Mouse (Mus musculus) mouse trophoblast stem cell (cell line): Measurements from ENCODE around the gene Myocos.

Experiments used
- in situ Hi-C, 2 experiments: fragments of 300-500 bp; cut with MseI, MboI; formaldehyde crosslinking; loops; 2 replicates in 1 of 2; 3 replicates in 1 of 2; pipeline ENCODE4 v1.15.1; 2025

Gene Myocos

DNA sequence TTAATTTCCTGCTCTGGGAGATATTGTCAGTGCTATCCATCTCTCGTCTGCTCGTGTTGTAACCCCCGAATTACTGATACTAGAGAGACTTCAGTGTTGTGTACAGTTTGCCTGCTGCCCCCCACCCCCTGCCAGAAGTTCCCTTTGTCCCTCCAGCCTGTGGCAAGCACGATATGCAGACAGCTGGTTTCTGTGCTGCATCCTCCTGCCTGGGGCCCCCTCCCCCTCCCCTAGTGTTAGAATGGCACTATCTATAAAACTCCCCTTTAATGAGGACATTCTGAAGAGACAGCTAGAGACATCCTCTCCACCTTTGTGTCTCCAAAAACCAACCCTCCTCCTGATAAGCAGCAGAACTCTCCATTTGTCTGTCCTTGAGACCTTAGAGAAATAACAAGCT lies 34.1 kb downstream of the Myocos start:
- in situ Hi-C loops = no loop called here

DNA sequence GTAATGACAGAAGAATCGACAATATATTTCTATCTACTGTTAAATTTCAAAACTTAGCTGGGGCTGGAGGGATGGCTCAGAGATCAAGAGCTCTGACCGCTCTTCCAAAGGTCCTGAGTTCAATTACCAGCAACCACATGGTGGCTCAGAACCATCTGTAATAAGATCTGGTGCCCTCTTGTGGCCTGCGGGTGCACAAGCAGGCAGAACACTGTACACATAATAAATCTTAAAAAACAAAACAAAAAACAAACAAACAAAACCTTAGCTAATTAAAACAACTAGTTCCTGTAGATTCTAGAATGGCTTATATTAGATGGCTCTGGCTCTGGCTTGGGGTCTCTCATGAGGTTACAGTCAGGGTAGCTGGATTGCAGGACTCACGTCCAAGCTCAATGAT lies 37.5 kb downstream of the Myocos start:
- in situ Hi-C loops = no loop called here

DNA sequence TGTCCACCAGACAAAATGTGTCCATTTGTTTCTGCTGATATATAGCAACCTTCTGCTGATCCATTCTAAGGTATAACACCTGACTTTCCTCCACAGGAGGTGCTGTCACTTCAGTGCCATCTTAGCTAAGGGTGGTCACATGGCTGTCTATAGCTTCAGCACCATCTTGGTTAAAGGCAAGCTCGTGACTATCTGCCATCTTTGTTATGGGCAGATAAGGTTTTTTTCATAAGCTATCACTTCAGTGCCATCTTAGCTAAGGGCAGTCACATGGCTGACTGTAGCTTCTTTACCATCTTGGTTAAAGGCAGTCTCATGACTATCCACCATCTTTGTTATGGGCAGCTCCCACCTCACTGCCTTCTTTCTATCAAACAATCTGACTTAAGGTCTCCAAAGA lies 42.5 kb downstream of the Myocos start:
- in situ Hi-C loops = no loop called here

DNA sequence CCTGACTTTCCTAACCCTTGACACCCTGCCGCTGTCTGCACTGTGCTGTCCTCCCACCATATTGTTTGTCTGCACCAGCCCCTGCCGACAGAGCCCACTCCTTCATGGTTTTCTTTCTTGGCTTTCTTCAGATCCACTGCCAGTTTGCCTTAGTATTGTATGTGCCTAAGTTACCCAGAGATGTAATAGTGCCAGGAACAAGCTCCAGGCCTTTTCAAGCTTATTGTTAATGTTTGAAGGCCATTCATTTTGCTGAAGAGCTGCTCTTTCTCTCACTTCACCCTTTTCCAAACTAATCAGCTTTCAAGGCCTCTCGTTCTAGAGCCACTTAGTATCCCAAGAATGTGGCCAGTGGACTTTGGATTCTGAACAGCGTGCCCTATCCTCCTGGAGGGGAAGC lies 46.8 kb downstream of the Myocos start:
- in situ Hi-C loops = no loop called here

- in situ Hi-C loops = no loop called here
These were observed 48.3 kb downstream of the Myocos start for GRCm38 (mm10) chr1:162609633-162610250.

GRCm38 (mm10) chr1:162608127-162608526 lies 49.9 kb downstream of the Myocos start:
- in situ Hi-C loops = no loop called here

DNA sequence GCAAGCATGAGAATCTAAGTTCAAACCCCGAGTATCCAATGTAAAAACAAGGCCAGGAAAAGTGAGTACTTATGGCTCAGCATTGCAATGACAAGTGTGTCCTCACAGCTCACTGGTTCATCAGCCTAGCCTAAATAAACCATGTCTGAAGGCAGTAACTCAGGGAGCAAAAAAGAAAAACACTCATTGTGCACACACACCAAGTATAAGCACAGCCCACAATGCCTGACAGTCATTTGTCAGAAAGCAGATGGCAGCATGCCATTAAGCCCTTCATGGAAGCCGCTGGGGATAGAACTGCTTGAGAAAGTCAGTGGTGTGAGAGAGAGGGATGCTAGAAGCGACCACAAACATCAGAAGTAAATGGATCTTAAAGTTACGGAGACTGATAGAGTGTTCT lies 56.7 kb downstream of the Myocos start:
- in situ Hi-C loops = no loop called here

- in situ Hi-C loops = no loop called here
These were observed 58.4 kb downstream of the Myocos start for GRCm38 (mm10) chr1:162599617-162600016.

GRCm38 (mm10) chr1:162597379-162598102 lies 60.5 kb downstream of the Myocos start:
- in situ Hi-C loops = no loop called here
